13 mouse cellular contexts compared by ENCODE assay signal in genomic region chr14:73732161-73732560, GRCm38 (mm10).
DNase-seq lines count a peak whose midpoint lies in the region; ATAC-seq and TF ChIP-seq lines count a peak whose summit lies in the region.
"Had no signal": no experiment of that assay in that cellular context is flagged by ENCODE, and none has a peak within 500 bp of the region (broad histone marks: within the 10 kb centered on the region; RNA-seq: fewer than 3 reads in every experiment).

No protein-coding gene starts in this region.

- no peak overlapping the region for H3K4me2 ChIP-seq in forebrain, embryonic 16.5 days (ENCODE audit: low read length)
- H3K4me2 ChIP-seq in forebrain, embryonic 12.5 days = no peak overlapping the region
- H3K4me2 ChIP-seq: limb, embryonic 15.5 days had no signal

- no peaks in the 10 kb centered on the region for H3K27me3 ChIP-seq in forebrain, embryonic 16.5 days (replicated peaks; ENCODE audit: control insufficient read depth, insufficient read depth, low read length)
- H3K27me3 ChIP-seq in forebrain, embryonic 12.5 days = no peaks in the 10 kb centered on the region
- H3K27me3 ChIP-seq: limb, embryonic 15.5 days; Patski had no signal

- peak; percentile 86 for DNase-seq in Muller cell, postnatal 12 days (ENCODE audit: inconsistent ontology term)
- peak; percentile 32 to 67 for DNase-seq in layer of hippocampus, adult 2 months (ENCODE audit: low spot score in 2 of 2)
- DNase-seq in left cerebral cortex, postnatal 4 days = peak; percentile 1
- no peak for DNase-seq in kidney, postnatal 25 days
- no peak for DNase-seq in adrenal gland, adult 18-20 months (ENCODE audit: low spot score in 2 of 2)
- no peak for DNase-seq in cerebellum, postnatal 14 days
- DNase-seq: embryo, embryonic 11 days; kidney, adult 2 months; lung, postnatal 36 days had no signal

- intact Hi-C loops in left cerebral cortex, postnatal 4 days (cut with DNase I) = no loop called here

- peaks cover 4% of the 10 kb centered on the region for H3K4me1 ChIP-seq in forebrain, embryonic 16.5 days (replicated peaks; ENCODE audit: control insufficient read depth, insufficient read depth, low read length)
- H3K4me1 ChIP-seq in forebrain, embryonic 12.5 days = peaks cover 4% of the 10 kb centered on the region; the same call in 1 of the 2 replicates
- H3K4me1 ChIP-seq: limb, embryonic 15.5 days had no signal

- H3K36me3 ChIP-seq in forebrain, embryonic 16.5 days (ENCODE audit: control insufficient read depth, insufficient read depth) = no peaks in the 10 kb centered on the region
- no peaks in the 10 kb centered on the region for H3K36me3 ChIP-seq in forebrain, embryonic 12.5 days (replicated peaks)
- H3K36me3 ChIP-seq: limb, embryonic 15.5 days had no signal

- 22% methylated on average over 3 of the region's 3 CpGs for WGBS in forebrain, embryonic 16.5 days
- 31% methylated on average over 3 of the region's 3 CpGs for WGBS in forebrain, embryonic 12.5 days

- peak; percentile 31; the same call in 1 of the 2 replicates for ATAC-seq in forebrain, embryonic 16.5 days
- no peak for ATAC-seq in forebrain, embryonic 12.5 days (ENCODE audit: low FRiP score)
- ATAC-seq: Patski had no signal

- H3K9me3 ChIP-seq in forebrain, embryonic 16.5 days (ENCODE audit: control insufficient read depth, low read length) = no peaks in the 10 kb centered on the region
- H3K9me3 ChIP-seq in forebrain, embryonic 12.5 days = no peaks in the 10 kb centered on the region
- H3K9me3 ChIP-seq: limb, embryonic 15.5 days had no signal

- no peak overlapping the region for H3K27ac ChIP-seq in forebrain, embryonic 16.5 days (ENCODE audit: low read length)
- H3K27ac ChIP-seq in forebrain, embryonic 12.5 days = no peak overlapping the region
- H3K27ac ChIP-seq in layer of hippocampus, adult 2 months = peak overlapping the region; percentile 83
- H3K27ac ChIP-seq: limb, embryonic 15.5 days had no signal

- H3K9ac ChIP-seq in forebrain, embryonic 16.5 days (replicated peaks; ENCODE audit: low read depth, low read length) = no peak overlapping the region
- H3K9ac ChIP-seq in forebrain, embryonic 12.5 days = no peak overlapping the region
- H3K9ac ChIP-seq: limb, embryonic 15.5 days had no signal

- no peak overlapping the region for H3K4me3 ChIP-seq in forebrain, embryonic 16.5 days (replicated peaks; ENCODE audit: low read length)
- no peak overlapping the region for H3K4me3 ChIP-seq in forebrain, embryonic 12.5 days (replicated peaks)
- no peak overlapping the region for H3K4me3 ChIP-seq in layer of hippocampus, adult 2 months
- H3K4me3 ChIP-seq: limb, embryonic 15.5 days had no signal

- no peak for TF ChIP-seq CTCF in layer of hippocampus, adult 2 months (conservative IDR thresholded peaks at IDR 0.05)

Comparison
In these comparisons a context has a peak if more than half of its experiments do, and no peak if none do; other contexts are left out.
1. DNase-seq: peak in Muller cell, postnatal 12 days (single experiment), layer of hippocampus, adult 2 months (2 of 2) and left cerebral cortex, postnatal 4 days (single experiment); none in kidney, postnatal 25 days (0 of 2), adrenal gland, adult 18-20 months (0 of 2) and cerebellum, postnatal 14 days (0 of 2).